Mouse (Mus musculus) kidney, embryonic 15.5 days (tissue): ENCODE data around the gene Mettl5. TPM values are rescaled to one million over a fixed set of nuclear protein-coding genes. Genes with fewer than 3 reads are reported as not detected.

Experiments
- ATAC-seq: fragments of 200-750 bp; cut with Nextera tagmentation; replicated peaks from 2 replicates; pipeline ENCODE4 v1.8.0; 2017; ENCODE audit warnings: moderate TSS enrichment; ENCODE audit not compliant: low FRiP score
- H3K27ac ChIP-seq: fragments of 300-500 bp; sonication (generic); 2 replicates; pipeline ENCODE4 v1.5.1; 2015; ENCODE audit warnings: mild to moderate bottlenecking, inconsistent platforms
- H3K27me3 ChIP-seq: fragments of 300-500 bp; sonication (generic); 2 replicates; pipeline ENCODE4 v1.6.1; 2015; ENCODE audit warnings: inconsistent platforms
- H3K36me3 ChIP-seq: fragments of 300-500 bp; sonication (generic); 2 replicates; pipeline ENCODE4 v1.6.1; 2015; ENCODE audit warnings: inconsistent platforms
- H3K4me1 ChIP-seq: fragments of 300-500 bp; sonication (generic); 2 replicates; pipeline ENCODE4 v1.6.1; 2015; ENCODE audit warnings: inconsistent platforms
- H3K4me2 ChIP-seq: fragments of 300-500 bp; sonication (generic); 2 replicates; pipeline ENCODE4 v1.6.1; 2015; ENCODE audit warnings: moderate library complexity, mild to moderate bottlenecking, inconsistent platforms
- H3K4me3 ChIP-seq: fragments of 300-500 bp; sonication (generic); replicated peaks from 2 replicates; pipeline ENCODE4 v1.5.1; 2015; ENCODE audit warnings: mild to moderate bottlenecking, inconsistent platforms
- H3K9ac ChIP-seq: fragments of 300-500 bp; sonication (generic); 2 replicates; pipeline ENCODE4 v1.6.1; 2015; ENCODE audit warnings: mild to moderate bottlenecking, inconsistent platforms
- H3K9me3 ChIP-seq: fragments of 300-500 bp; sonication (generic); replicated peaks from 2 replicates; pipeline ENCODE4 v1.6.1; 2016; ENCODE audit warnings: inconsistent platforms
- WGBS: fragments of 180-500 bp; shearing (Covaris S2); methylation state at CpG from one replicate; pipeline ENCODE4 v1.1.7; 2015; ENCODE audit warnings: mixed read lengths; 5-methylcytosine and 5-hydroxymethylcytosine counted together
- polyA plus RNA-seq: library from polyadenylated mRNA; unstranded; fragments of >200 nt; fragmentation: Nextera tagmentation; extraction: Ambion mirVana; gene quantifications from 2 replicates; pipeline ENCODE4 v1.2.1, GENCODE M21; 2015

Mettl5 gene
- polyA plus RNA-seq, 1 experiment from 2014 or later = 43.4 TPM

- Histone ChIP-seq H3K9ac (no peak overlapping the region), H3K27me3 (no peaks in the 10 kb centered on the region), H3K9me3 (no peaks in the 10 kb centered on the region), H3K4me1 (0 out of 2 replicates have a peak, but pooled peaks cover 3% of the 10 kb centered on the region), H3K4me2 (no peak overlapping the region), H3K36me3 (no peaks in the 10 kb centered on the region), H3K27ac (no peak overlapping the region), H3K4me3 (no peak overlapping the region)
- ATAC-seq = no peak
- WGBS = 91% methylated on average over 1 of the region's 1 CpGs
Observed at GRCm38 (mm10) chr2:69893145-69893544, 7.7 kb upstream of the Mettl5 start.

GRCm38 (mm10) chr2:69890843-69891242 lies 5.4 kb upstream of the Mettl5 start:
- Histone ChIP-seq H3K9ac (no peak overlapping the region), H3K4me3 (no peak overlapping the region), H3K27ac (no peak overlapping the region), H3K9me3 (no peaks in the 10 kb centered on the region), H3K27me3 (no peaks in the 10 kb centered on the region), H3K36me3 (no peaks in the 10 kb centered on the region), H3K4me1 (no peaks in the 10 kb centered on the region), H3K4me2 (no peak overlapping the region)
- 32% methylated on average over 7 of the region's 7 CpGs for WGBS
- ATAC-seq = no peak

- Histone ChIP-seq H3K36me3 (no peaks in the 10 kb centered on the region), H3K27me3 (no peaks in the 10 kb centered on the region), H3K27ac (no peak overlapping the region), H3K9ac (no peak overlapping the region), H3K4me3 (no peak overlapping the region), H3K4me1 (0 out of 2 replicates have a peak, but pooled peaks cover 6% of the 10 kb centered on the region), H3K9me3 (no peaks in the 10 kb centered on the region), H3K4me2 (no peak overlapping the region)
- no peak for ATAC-seq
- 76% methylated on average over 2 of the region's 2 CpGs for WGBS
Observed at GRCm38 (mm10) chr2:69888957-69889356, 3.5 kb upstream of the Mettl5 start.

GRCm38 (mm10) chr2:69885050-69885449 lies 365 bp downstream of the Mettl5 start:
- peak overlapping the region; percentile 75 for H3K27ac ChIP-seq
- H3K27me3 ChIP-seq = no peaks in the 10 kb centered on the region
- 0 out of 2 replicates have a peak, but pooled peaks cover 6% of the 10 kb centered on the region for H3K4me1 ChIP-seq
- no peaks in the 10 kb centered on the region for H3K9me3 ChIP-seq
- peak; percentile 47; the same call in 1 of the 2 replicates for ATAC-seq
- peak overlapping the region; percentile 67 for H3K9ac ChIP-seq
- peak overlapping the region; percentile 63 for H3K4me3 ChIP-seq
- 5% methylated on average over 12 of the region's 12 CpGs for WGBS
- 0 out of 2 replicates have a peak, but pooled peaks cover 5% of the 10 kb centered on the region for H3K36me3 ChIP-seq
- H3K4me2 ChIP-seq = peak overlapping the region; percentile 78

- Histone ChIP-seq H3K27me3 (no peaks in the 10 kb centered on the region), H3K9me3 (no peaks in the 10 kb centered on the region), H3K4me3 (peak overlapping the region; percentile 63), H3K27ac (peak overlapping the region; percentile 75; the same call in 1 of the 2 replicates), H3K4me2 (peak overlapping the region; percentile 78), H3K4me1 (0 out of 2 replicates have a peak, but pooled peaks cover 6% of the 10 kb centered on the region), H3K36me3 (peaks cover 9% of the 10 kb centered on the region; the same call in 1 of the 2 replicates), H3K9ac (peak overlapping the region; percentile 67; the same call in 1 of the 2 replicates)
- 53% methylated on average over 6 of the region's 6 CpGs for WGBS
- no peak for ATAC-seq
Observed at GRCm38 (mm10) chr2:69884581-69884980, 834 bp downstream of the Mettl5 start.

GRCm38 (mm10) chr2:69883990-69884391 lies 1.4 kb downstream of the Mettl5 start:
- 71% methylated on average over 2 of the region's 2 CpGs for WGBS
- H3K9me3 ChIP-seq = no peaks in the 10 kb centered on the region
- ATAC-seq = no peak

GRCm38 (mm10) chr2:69862117-69862657 lies 23.2 kb downstream of the Mettl5 start:
- peak overlapping the region; percentile 94 for H3K4me3 ChIP-seq
- ATAC-seq = no peak
- H3K4me2 ChIP-seq = peak overlapping the region; percentile 71
- peaks cover 16% of the 10 kb centered on the region; the same call in 1 of the 2 replicates for H3K4me1 ChIP-seq
- no peaks in the 10 kb centered on the region for H3K9me3 ChIP-seq
- peak overlapping the region; percentile 93 for H3K27ac ChIP-seq
- 2% methylated on average over 13 of the region's 13 CpGs for WGBS
- peaks cover 28% of the 10 kb centered on the region for H3K36me3 ChIP-seq
- no peaks in the 10 kb centered on the region for H3K27me3 ChIP-seq
- H3K9ac ChIP-seq = peak overlapping the region; percentile 100

More at GRCm38 (mm10) chr2:69883990-69884391, 1.4 kb downstream of the Mettl5 start:
- Histone ChIP-seq H3K36me3 (peaks cover 14% of the 10 kb centered on the region), H3K27ac (no peak overlapping the region), H3K27me3 (no peaks in the 10 kb centered on the region), H3K4me3 (no peak overlapping the region), H3K4me1 (0 out of 2 replicates have a peak, but pooled peaks cover 6% of the 10 kb centered on the region), H3K9ac (no peak overlapping the region), H3K4me2 (no peak overlapping the region; the same call in 1 of the 2 replicates)

GRCm38 (mm10) chr2:69861485-69862091 lies 23.8 kb downstream of the Mettl5 start, which contains the start of gene Ssb:
TSS of gene Ssb (plus strand) at chr2:69861562.
- Histone ChIP-seq H3K9ac (peak within 1 kb of the TSS; percentile 100), H3K4me1 (peaks cover 16% of the 10 kb centered on the region; the same call in 1 of the 2 replicates), H3K27ac (peak within 1 kb of the TSS; percentile 93), H3K36me3 (peaks cover 22% of the 10 kb centered on the region), H3K27me3 (no peaks in the 10 kb centered on the region), H3K4me3 (peak within 1 kb of the TSS; percentile 94), H3K9me3 (no peaks in the 10 kb centered on the region), H3K4me2 (peak within 1 kb of the TSS; percentile 71)
- WGBS = under 1% methylated on average over 66 of the region's 66 CpGs
- ATAC-seq = peak; percentile 95

- H3K27me3 ChIP-seq = no peaks in the 10 kb centered on the region
- peaks cover 16% of the 10 kb centered on the region; the same call in 1 of the 2 replicates for H3K36me3 ChIP-seq
- H3K4me3 ChIP-seq = peak overlapping the region; percentile 94
- H3K4me1 ChIP-seq = peaks cover 16% of the 10 kb centered on the region; the same call in 1 of the 2 replicates
- H3K4me2 ChIP-seq = peak overlapping the region; percentile 71
- peak overlapping the region; percentile 93 for H3K27ac ChIP-seq
- peak overlapping the region; percentile 100 for H3K9ac ChIP-seq
- WGBS = 12% methylated on average over 13 of the region's 13 CpGs
- 0 out of 2 replicates have a peak, but pooled peaks have one; percentile 37 for ATAC-seq
- H3K9me3 ChIP-seq = no peaks in the 10 kb centered on the region
Observed at GRCm38 (mm10) chr2:69860972-69861452, 24.4 kb downstream of the Mettl5 start.

- Histone ChIP-seq H3K4me3 (no peak overlapping the region), H3K4me2 (no peak overlapping the region), H3K27me3 (no peaks in the 10 kb centered on the region), H3K4me1 (peaks cover 8% of the 10 kb centered on the region; the same call in 1 of the 2 replicates), H3K36me3 (no peaks in the 10 kb centered on the region), H3K9me3 (no peaks in the 10 kb centered on the region), H3K27ac (no peak overlapping the region), H3K9ac (no peak overlapping the region)
- WGBS = 79% methylated on average over 1 of the region's 1 CpGs
- ATAC-seq = no peak
Observed at GRCm38 (mm10) chr2:69857882-69858281, 27.5 kb downstream of the Mettl5 start.

- no peak overlapping the region for H3K4me2 ChIP-seq
- H3K36me3 ChIP-seq = no peaks in the 10 kb centered on the region
- no peak overlapping the region for H3K27ac ChIP-seq
- H3K9me3 ChIP-seq = no peaks in the 10 kb centered on the region
- no peak for ATAC-seq
- no peak overlapping the region for H3K9ac ChIP-seq
- H3K4me1 ChIP-seq = peaks cover 3% of the 10 kb centered on the region; the same call in 1 of the 2 replicates
- H3K27me3 ChIP-seq = no peaks in the 10 kb centered on the region
- WGBS = 62% methylated on average over 8 of the region's 8 CpGs
- no peak overlapping the region for H3K4me3 ChIP-seq
Observed at GRCm38 (mm10) chr2:69856392-69856791, 29.0 kb downstream of the Mettl5 start.
